Mouse (Mus musculus) cerebellum, postnatal 4 days (tissue): ENCODE measurements at regions not wholly inside any gene's neighbourhood (a gene's known extent, or its start where the extent isn't known, plus 50 kb on each side); places are given as distances from the start of the nearest gene placed in this dataset.
A peak's percentile ranks its signal among the peaks of the same experiment; 100 is the strongest.
"Not testable (repeated sequence)": the region's sequence is repeated elsewhere in the genome, so short reads cannot be mapped to it uniquely, and the experiment has no call there.

ENCODE experiments used
- DNase-seq, 2 experiments: peaks; one replicate each; pipeline ENCODE4 v3.0.0; 2022; ENCODE audit warnings: low spot score in 2 of 2, mixed read lengths in 1 of 2

DNA sequence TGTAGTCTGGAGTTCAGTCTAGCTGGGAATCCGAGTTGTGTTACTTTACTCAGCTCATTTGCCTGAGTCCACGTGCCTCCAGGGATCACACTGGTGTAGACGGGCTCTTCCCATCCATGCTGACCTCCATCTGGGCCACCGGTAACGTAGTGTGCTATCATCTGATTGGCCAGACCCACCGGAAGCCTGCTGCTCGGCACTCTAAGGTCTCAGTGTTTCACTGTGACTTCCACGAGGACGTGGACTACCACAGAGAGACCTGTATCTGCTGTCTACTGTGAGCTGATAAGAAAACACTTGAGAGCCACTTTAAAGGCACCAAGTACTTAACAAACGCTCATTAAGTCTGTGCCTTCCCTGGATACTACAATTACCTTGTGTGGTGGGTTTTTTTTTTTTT is 262.8 kb upstream of the Nr5a2 start:
- DNase-seq, result no peak

DNA sequence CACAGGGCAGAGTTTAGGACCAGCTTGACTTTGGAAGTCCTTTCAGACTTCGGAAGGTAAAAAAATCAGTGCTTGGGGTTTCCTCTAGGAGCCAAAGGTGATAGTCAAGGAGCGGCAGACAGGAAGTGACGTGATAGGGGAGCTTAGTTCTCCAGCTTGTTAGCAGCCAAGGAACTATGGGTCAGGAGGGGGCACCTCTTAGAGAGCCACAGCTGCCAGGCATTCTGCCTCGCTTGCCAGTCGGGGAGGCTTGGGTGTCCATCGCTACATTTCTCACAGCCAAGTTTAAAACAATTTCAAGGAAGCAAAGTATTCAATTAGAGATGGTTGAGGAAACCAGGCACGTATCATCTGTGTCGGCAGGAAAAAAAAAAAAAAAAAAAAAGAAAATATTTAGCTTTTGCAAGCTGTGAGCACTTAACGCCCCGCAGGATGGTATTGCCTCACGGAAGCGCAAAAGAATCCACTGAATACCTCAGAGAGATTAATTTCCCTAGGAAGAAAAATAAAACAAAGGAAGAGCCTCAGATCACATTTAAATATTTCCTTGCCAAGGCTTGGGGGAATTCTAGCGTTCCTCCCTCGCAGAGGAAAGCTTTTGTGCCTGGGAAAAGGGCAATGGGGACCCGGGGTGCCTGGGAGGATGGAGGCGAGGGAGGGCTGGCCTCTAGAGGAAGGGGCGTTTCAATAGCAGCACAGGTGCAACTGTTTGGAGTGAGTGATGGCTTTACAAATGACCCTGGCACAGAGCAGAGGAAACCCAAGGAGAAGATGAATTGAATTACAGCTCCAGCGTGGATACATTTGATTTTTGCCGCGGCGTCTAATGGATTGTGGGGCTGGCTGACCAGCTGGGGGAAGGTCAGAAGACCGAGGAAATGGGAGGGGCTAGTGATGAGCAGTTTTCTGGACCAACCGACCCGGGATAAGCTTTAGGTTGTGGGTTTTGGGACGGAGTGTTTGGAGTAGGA is 261.1 kb upstream of the Nr5a2 start:
- DNase-seq, result peak in 1 of 2 experiments; percentile 5

DNA sequence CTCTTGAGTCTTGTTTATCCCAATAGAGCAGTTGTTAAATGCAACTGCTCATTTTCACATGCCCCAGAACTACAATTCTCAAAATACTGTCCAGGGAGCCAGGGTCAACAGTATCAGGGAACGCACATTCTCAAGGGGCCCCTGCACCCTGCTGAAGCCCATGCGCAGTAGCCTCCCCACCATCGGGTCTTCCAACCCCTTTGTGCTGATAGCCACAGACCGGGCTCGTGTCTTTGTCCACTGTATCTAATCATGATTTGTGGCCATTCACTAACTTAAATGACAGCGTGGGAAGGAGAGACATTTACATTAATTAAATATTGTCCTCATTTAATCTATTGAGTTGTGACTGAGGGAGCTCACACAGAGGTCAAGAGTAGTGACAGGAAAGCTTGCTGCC is 260.0 kb upstream of the Nr5a2 start:
- DNase-seq, result no peak

DNA sequence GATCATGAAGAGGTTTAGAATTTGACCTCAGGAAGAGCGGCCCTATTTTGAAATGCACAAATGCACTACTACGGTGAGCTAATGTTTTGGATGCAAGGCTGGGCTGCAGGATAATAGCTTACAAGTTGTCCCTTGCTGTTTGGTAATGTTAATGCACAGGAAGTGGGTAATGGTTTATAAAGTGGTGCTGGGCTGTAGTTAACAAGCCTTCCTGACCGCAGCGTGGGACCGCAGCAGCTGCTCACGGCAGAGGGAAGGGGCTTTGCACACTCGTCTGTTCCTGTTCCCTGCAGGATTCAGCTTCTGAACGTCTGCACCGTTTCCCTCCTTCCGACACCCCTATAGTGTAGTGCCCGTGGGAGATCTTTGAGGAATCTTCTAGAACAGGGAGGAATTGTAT is 258.4 kb upstream of the Nr5a2 start:
- DNase-seq, result no peak

DNA sequence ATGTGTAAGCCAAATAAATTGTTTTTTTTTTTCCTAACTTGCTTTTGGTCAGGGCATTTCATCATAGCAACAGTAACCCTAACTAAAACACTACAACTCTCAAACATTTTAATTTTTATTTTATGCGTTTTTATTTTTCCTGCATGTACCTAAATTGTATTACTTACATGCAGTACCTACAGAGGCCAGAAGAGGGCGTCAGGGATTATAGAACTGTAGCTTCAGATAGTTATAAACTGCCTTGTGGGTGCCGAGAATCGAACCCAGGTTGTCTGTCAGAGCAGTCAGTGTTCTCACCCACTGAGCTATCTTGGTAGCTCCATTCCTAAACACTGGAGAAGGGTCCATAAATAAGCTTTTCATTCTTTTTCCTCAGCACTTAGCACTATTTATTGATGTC is 257.8 kb upstream of the Nr5a2 start:
- DNase-seq, result no peak

DNA sequence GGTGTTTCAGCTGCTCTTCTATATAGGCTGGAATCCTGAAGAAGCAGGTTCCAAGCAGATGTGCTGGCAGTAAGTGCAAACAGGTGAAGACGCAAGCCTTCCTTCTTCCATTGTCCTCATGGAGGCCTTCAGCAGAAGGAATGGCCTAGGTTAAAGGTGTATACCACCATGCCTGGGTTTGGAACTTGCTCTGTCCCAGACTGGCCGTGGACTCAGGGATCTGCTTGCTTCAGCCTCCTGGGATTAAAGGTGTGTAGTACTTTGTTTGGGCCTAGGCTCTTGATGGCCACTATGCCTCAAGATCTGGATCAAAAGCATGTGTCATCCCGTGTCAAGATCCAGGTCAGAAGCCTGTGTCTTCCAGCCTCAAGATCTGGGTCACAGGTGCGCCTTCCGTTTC is 257.0 kb upstream of the Nr5a2 start:
- no peak for DNase-seq

DNA sequence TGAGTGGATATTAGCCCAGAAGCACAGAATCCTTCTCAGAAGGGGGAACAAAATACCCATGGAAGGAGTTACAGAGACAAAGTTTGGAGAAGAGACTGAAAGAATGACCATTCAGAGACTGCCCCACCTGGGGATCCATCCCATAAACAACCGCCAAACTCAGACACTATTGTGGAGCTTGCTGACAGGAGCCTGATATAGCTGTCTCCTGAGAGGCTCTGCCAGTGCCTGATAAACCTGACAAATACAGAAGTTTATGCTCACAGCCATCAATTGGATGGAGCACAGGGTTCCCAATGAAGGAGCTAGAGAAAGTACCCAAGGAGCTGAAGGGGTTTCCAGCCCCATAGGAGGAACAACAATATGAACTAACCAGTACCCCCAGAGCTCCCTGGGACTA is 254.1 kb upstream of the Nr5a2 start:
- not testable (repeated sequence) for DNase-seq

DNA sequence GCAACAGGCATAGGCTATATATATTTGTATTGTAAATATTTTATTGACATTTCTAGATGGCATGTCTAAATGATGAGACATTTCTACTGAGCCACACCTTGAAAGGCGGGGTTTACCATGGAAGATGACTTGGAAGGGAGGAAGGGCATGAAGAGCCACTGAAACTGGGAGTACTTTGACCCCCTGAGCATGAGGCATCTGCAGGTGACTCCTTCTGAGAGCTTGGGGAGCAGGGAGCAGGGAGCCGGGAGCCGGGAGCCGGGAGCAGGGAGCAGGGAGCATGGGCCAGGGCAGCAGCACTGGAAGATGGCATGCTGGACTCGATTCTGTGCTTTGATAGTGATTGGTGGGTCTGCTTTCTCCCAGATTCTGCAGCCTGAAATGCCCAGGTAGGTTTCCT is 253.5 kb upstream of the Nr5a2 start:
- DNase-seq, result no peak

DNA sequence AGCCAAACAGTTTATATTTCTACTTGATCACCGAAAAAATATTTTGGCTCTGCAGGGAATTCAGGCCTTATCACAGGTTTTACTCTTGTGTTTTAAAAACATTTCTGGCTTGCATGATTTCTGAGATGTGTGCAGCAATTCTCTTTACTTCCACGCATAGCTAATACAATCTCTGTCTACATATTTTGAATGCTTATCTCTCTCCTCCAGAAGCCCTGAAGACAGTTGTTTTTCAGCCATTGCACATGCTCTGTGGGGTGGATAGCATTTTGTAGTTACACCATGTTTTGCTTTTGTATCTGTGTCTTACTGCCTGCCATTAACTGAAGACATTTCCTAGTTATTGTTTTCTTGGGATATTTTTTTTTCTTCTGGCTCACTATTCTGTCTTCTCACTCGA is 252.6 kb upstream of the Nr5a2 start:
- no peak for DNase-seq

DNA sequence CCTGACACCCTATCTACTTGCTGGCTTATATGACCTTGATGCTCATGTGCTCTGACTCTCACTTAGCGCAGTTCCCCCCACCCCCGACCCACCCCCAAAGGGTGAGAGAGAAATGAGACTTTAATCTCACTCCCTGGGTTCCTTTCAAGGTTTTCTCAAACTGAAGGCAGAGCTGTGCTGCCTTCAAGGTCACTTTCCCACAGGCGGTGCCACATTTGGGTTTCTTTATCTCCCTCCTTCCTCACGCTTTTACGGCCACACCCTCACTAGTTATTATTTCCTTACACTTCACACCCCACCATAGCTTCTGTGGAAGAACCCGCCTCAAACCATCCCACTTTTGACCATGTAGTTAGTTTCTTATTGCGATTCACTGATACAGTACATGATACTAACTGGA is 244.1 kb upstream of the Nr5a2 start:
- no peak for DNase-seq

DNA sequence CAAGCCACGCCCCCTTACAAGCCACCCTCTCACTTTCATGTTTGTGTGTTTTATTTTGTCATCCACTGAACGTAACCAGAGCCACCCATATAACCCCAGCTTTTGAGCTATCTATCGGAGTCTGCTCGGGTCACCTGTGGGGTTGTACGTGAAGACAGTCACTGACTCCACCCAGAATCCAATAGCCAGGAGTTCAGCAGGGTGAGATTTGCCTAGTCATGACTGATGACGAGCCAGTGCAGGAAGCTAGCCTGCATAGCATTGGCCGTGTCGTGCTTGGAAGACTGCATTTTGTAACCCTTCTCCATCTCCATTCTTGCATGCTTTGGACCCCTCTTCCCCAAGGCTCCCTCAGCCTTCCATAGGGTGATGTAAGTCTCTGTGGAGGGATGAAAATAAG is 243.3 kb upstream of the Nr5a2 start:
- no peak for DNase-seq

DNA sequence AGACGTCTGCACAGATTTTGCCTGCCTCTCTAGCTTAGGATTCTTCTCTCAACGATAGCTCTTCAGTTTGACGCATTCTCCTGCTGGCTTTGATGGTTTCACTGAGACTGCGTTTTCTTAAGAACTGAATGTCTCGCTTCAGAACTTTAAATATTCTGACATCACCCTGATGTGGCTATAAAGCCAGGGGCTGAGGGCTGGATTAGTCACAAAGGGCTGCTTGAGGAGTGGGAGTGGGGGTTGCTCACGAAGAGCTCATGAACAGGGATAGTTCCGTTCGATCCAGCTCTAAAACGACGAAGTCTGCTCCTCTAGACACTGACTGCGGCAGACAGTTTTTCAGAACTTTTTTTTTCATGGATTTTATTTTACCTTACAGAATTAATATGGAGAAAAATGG is 240.7 kb upstream of the Nr5a2 start:
- no peak for DNase-seq

DNA sequence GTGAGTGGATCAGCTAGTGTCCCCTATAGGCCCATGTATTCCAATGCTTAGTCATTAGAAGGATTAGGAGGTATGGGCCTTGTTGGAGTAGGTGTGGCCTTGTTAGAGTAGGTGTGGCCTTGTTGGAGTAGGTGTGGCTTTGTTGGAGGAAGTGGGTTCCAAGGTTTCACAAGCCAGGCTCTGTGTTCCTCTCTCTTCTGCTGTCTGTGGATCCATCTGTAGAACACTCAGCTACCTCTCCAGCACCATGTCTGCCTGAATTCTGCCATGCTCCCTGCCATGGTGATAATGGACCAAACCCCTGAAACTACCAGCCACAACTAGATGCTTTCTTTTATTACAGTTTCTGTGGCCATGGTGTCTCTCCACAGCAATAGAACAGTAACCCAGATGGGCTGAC is 235.7 kb upstream of the Nr5a2 start:
- DNase-seq, result no peak

DNA sequence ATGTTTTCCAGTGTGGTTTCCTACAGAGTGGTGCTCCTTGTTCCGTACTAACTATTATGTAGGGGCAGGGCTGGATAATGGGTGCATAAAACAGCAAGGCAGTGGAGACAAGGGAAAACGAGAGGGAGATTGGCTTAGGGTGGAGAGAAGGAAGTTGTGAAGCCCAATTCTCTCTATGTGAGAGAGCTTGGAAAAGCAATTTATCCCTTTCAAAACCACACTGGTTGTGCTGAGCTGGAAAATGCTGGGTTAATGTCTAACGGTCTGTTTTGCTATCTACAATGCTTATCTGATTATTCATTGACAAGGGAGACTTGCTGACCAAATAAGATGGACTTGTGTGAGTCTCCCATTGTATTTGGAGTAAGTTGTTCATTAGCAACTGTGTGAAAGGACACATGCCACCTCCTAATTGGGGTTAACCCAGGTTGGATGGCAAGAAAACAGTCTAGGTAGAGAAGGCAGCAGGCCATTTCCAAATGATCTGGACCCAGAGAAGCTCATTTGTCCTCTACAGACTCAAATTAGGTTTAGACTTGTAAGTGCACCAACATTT is 234.9 kb upstream of the Nr5a2 start:
- DNase-seq, result no peak

DNA sequence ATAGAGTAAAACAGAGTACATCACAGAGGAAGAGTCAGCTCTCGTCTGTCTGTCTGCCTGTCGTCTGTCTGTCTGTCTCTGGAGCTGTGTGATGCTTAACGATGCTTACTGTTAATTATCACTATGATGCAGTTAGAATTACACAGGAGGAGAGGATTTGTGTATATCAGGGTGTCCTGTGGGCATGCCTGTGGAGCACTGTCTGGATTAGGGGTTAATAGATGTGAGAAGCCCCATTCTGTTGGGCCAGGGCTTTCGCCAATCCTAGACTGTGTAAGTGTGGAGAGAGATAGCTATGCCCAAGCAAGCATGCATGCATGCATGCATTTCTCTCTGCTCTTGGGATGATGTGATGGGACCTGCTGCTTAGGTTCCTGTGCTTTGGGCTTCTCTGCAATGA is 218.0 kb upstream of the Nr5a2 start:
- no peak for DNase-seq

DNA sequence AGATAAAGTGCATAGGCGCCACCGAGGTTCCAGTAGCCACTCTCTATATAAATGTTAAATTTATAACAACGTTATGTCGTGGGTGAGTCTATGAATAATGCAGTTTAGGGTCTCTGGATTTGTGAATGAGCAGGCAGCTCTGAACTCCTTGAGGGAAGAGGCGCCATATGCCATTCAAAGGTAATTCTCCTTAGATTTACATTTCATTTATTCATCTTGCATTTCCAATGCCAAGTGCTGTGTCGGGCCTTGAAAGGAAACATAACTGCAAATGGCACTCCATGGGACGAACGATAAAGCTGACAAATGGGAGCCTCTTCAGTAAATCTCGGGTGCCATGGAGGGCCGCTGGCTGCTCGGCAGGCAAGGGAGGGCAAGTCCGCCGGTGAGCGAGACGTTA is 216.4 kb upstream of the Nr5a2 start:
- no peak for DNase-seq

DNA sequence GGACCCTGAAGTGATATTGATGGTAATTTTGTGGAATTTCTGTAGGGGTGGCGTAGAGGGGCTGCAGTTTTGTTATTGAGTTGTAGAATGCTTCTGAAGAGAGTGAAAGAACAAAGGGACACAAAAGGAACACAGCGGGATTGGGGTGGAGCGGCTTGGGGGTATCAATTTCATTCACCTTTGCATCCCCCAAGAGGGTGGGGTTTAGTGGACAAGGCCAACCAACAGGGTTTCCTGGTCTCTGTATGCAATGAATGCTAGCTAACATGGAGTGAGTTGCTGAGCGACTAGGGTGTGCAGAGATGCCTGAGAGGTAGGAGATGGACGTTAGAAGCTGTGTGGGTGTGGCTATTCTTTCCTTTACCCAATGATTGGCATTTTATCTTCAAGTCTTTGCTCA is 213.8 kb upstream of the Nr5a2 start:
- no peak for DNase-seq

DNA sequence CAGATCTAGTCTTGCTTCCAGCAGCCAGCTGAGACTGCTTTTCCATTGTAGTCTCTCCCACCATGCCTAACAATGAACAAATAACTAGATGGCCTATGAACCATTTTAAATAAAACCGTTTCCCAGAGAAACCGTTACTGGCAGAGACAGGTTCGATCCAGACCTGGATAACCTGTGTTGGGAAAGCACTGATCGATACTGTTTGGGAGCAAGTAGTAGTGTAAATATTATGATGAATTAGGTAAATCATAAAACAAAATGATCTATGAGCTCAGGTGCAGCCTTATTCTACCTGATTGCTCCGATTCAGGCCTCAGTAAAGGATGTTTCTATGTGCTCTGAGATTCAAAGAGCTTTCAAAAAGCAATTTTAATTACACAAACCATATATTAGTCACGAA is 211.9 kb upstream of the Nr5a2 start:
- no peak for DNase-seq

DNA sequence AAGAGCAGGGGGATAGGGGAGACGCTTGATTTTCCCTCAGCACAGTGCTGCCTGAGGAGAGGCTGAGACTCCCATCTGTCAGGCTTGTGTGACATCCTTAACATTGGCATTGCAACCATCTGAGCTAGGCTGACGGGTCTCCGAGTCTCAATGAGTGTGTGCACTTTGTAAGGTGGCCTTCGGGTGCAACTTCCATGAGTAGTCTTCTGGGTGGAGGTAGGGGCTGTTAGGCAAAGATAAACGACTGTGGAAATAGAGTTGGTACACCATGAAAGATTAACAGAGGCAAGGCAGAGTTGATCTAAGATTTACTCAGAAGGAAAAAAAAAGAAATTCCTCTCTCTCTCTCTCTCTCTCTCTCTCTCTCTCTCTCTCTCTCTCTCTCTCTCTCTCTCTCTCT is 211.2 kb upstream of the Nr5a2 start:
- DNase-seq, result no peak

DNA sequence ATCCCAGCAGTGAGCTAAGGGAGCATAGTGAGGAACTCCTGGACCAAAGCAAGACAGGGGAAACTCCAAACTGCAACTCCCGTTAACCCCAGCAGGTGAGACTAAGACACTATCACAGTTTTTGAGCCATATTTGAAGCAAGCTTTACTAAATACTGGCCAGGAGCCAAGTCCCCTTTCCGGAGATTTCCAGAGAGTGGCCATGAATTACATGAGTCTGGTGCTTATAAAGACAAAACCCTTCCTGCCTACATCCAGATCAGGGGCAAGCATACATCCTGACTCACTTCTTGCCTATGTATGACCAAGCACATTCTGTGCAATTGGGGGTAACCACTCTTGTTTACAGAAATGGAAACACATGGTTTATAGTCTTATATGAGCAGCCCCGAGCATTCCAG is 187.6 kb upstream of the Nr5a2 start:
- no peak for DNase-seq

DNA sequence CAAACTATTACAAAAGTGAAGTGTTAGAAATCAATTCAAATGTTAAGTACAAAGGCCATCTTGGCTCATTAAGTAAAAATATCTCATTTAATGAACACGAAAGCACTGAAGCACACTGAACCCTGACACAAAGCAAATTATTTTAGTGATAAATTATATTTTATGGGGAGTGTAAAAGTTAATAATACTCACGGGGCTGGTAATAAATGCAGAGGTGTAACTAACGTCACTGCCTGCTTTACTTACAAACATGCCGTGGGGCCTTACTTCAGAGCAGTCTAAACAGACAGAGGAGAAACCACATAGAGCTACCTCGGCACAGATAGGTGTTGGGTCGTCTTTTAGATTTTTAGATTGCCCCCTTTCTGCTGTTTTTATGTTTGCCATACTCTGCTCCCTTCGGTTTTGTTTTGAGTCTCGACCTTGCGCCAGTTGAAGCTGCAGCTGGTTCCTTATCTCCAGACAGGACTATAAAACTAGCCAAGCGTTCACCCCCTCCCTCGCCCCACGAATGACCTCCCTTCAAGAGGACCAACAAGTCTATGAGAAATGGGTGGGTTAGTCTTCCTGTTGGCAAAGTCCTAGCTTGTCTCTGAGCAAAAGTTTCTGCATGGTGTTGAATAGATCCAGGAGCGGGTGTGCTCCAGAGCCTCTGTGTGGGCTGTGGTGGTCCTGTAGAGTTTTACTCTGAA is 181.8 kb upstream of the Nr5a2 start:
- no peak for DNase-seq

DNA sequence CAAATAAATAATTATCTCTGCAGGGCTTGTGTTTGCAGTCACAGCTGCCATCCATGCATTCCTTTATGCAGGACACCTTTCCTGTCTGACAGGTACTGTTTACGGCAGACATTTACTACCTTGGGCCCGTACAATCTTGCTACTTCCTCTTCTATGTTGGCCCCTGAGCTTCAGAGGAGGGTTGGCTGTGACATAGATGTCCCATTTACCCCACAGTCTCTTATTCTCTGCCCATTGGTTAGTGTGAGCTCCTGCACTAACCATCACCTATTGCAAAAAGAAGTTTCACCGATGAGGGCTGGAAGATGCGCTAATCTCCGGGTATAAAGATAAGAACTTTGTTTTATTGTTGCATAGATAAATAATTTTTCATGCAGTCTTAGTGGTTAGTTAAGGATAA is 181.1 kb upstream of the Nr5a2 start:
- no peak for DNase-seq

DNA sequence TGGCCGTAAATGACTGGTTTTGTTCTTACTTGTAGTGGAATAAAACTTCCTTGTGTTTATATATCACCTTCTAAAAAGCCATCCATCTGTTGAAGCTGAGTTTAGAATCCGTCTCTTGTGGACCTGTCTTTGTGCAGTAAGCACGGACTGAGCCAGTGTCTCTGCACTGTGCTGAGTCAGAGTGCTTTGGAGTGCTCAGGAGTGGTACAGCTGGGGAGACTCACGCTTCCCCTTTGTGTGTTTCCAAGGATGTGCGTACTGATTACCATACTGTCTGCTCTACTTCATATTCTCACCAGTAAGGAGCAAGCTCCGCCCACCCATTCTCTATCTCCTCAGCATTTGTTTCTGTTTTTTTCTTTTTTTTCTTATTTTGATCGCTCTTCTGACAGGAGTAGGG is 175.9 kb upstream of the Nr5a2 start:
- no peak for DNase-seq
